Mouse (Mus musculus) small intestine, adult 2 months (tissue): Measurements from ENCODE around the gene Dlst. TPM values are rescaled to one million over a fixed set of nuclear protein-coding genes. Genes with fewer than 3 reads are reported as not detected.

Experiments
- H3K27ac ChIP-seq: fragments of 200-500 bp; 2 replicates; pipeline ENCODE4 v1.5.1; 2012; ENCODE audit warnings: low read depth, low read length, control low read depth, inconsistent platforms; ENCODE audit not compliant: insufficient read depth
- H3K27me3 ChIP-seq: fragments of 200-500 bp; 2 replicates; pipeline ENCODE4 v1.6.1; 2012; ENCODE audit warnings: mild to moderate bottlenecking, moderate library complexity, low read length, inconsistent platforms; ENCODE audit not compliant: control insufficient read depth, insufficient read depth
- H3K36me3 ChIP-seq: fragments of 200-500 bp; 2 replicates; pipeline ENCODE4 v1.6.1; 2012; ENCODE audit warnings: mild to moderate bottlenecking, low read length, control low read depth, inconsistent platforms; ENCODE audit not compliant: control insufficient read depth, insufficient read depth
- H3K4me1 ChIP-seq: fragments of 200-500 bp; 2 replicates; pipeline ENCODE4 v1.6.1; 2012; ENCODE audit warnings: low read length, inconsistent platforms, mixed read lengths; ENCODE audit not compliant: control insufficient read depth, insufficient read depth, insufficient read length
- H3K4me3 ChIP-seq: fragments of 200-500 bp; 2 replicates; pipeline ENCODE4 v1.5.1; 2012; ENCODE audit warnings: low read depth, mild to moderate bottlenecking, control low read depth, inconsistent platforms, low read length, moderate library complexity
- CTCF ChIP-seq: fragments of 200-500 bp; IDR thresholded peaks from 2 replicates; pipeline ENCODE4 v1.5.1; 2012; ENCODE audit warnings: low read depth, mild to moderate bottlenecking, control low read depth, inconsistent platforms, low read length, moderate library complexity, mixed read lengths; ENCODE audit not compliant: insufficient replicate concordance, insufficient read length; ENCODE audit errors: extremely low read depth
- POLR2A ChIP-seq: fragments of 200-500 bp; IDR thresholded peaks from 2 replicates; pipeline ENCODE4 v1.6.1; 2012; ENCODE audit warnings: low read depth, mild to moderate bottlenecking, control low read depth, inconsistent platforms, low read length, moderate library complexity
- WGBS: fragments of 180-500 bp; shearing (Covaris S2); methylation state at CpG from one replicate; pipeline ENCODE4 v1.1.7; 2018; 5-methylcytosine and 5-hydroxymethylcytosine counted together
- polyA plus RNA-seq: library from polyadenylated mRNA; depleted of rRNA; stranded (reverse); fragments of >200 nt; gene quantifications from 2 replicates; pipeline ENCODE4 v1.2.3, GENCODE M21; 2012

Dlst gene
- polyA plus RNA-seq, 1 experiment = 125 TPM

DNA sequence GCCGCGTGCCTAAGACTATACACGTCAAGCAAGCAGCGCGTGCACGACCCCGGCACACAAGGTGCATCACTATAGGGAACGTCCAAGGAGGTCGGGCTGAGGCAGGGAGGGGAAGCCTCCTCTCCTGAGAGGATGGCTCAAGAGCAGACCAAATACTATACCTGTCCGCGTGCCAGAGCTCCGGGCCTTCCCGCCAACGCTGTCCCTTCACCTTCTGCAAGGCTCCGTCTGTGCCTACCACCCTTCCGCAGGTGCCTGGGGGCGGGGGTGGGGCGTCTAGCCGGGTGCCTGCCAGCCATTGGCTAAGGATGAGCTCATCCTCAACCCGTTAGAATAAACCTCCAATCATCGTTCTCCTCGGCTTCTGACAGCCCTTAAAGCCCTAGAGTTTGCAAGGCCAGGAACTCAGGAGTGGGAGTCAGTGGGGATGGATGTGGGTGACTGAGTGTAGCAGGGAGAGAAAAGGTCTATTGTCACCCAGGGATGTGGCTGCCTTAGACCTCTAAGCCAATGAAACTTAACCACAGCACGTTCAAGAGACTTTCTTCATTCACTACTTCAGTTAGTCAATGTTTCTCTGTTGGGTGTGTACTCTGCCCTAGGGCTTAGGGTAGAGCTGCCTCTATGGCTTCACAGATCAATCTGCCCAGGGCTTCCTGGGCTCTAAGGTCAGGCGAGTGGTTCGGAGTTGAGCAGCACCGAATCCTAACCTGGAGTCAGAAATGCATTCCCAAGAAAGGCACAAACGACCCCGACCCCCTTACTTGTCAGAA lies 40.6 kb downstream of the Dlst start, which contains the start of gene Rps6kl1:
Rps6kl1 (minus strand) TSS at position 263 of the 773 bp plus-strand sequence.
- no peak within 1 kb of the TSS for H3K27ac ChIP-seq
- no peaks in the 10 kb centered on the region for H3K36me3 ChIP-seq
- WGBS = 17% methylated on average over 28 of the region's 28 CpGs
- no peak for TF ChIP-seq CTCF
- no peak for TF ChIP-seq POLR2A
- peaks cover 2% of the 10 kb centered on the region; the same call in 1 of the 2 replicates for H3K4me1 ChIP-seq
- peak within 1 kb of the TSS; percentile 41 for H3K4me3 ChIP-seq
- H3K27me3 ChIP-seq = no peaks in the 10 kb centered on the region

DNA sequence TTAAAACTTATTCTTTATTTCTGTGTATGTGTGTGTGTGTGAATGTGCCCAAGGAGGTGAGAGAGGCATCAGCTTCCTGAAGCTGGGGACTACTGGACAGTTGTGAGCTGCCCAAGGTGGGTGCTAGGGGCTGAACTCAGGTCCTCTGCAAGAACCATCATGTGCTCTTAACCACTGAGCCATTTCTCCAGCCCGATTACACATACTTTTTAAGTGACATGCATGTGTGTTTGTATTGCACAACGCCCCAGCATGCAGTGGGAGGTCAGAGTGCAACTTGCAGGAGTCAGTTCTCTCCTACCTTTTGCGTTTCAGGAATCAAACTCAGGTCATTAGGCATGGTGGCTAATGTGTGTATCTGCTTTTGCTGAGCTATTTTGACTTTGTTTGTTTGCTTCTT lies 42.4 kb downstream of the Dlst start:
- WGBS = 23% methylated on average over 3 of the region's 3 CpGs
- Histone ChIP-seq H3K36me3 (no peaks in the 10 kb centered on the region), H3K27ac (no peak overlapping the region), H3K4me3 (no peak overlapping the region), H3K4me1 (no peaks in the 10 kb centered on the region; the same call in 1 of the 2 replicates), H3K27me3 (no peaks in the 10 kb centered on the region)
- TF ChIP-seq CTCF (no peak), POLR2A (no peak)

DNA sequence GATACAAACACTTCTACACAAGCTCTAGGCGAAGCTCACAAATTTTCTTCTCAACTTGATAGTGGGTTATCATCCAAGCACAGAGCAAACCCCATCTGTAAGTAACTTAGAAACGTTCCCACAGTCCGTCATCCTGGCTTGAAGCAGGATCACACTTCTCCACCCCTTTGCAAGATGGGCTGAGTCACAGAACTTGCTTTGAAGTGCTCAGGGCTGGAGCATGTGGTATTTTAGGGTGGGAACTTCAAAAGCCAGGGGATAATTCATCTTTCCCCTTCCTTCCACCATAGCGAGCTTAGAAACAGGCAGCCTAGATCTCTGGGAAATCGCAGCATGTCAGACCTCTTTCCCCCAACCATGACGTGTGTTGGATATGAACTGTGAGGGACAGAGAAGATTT lies 45.7 kb downstream of the Dlst start:
- no peak for TF ChIP-seq POLR2A
- TF ChIP-seq CTCF = no peak
- Histone ChIP-seq H3K27me3 (no peaks in the 10 kb centered on the region; the same call in 1 of the 2 replicates), H3K27ac (no peak overlapping the region), H3K4me3 (no peak overlapping the region), H3K4me1 (no peaks in the 10 kb centered on the region), H3K36me3 (no peaks in the 10 kb centered on the region)
- 26% methylated on average over 6 of the region's 6 CpGs for WGBS

DNA sequence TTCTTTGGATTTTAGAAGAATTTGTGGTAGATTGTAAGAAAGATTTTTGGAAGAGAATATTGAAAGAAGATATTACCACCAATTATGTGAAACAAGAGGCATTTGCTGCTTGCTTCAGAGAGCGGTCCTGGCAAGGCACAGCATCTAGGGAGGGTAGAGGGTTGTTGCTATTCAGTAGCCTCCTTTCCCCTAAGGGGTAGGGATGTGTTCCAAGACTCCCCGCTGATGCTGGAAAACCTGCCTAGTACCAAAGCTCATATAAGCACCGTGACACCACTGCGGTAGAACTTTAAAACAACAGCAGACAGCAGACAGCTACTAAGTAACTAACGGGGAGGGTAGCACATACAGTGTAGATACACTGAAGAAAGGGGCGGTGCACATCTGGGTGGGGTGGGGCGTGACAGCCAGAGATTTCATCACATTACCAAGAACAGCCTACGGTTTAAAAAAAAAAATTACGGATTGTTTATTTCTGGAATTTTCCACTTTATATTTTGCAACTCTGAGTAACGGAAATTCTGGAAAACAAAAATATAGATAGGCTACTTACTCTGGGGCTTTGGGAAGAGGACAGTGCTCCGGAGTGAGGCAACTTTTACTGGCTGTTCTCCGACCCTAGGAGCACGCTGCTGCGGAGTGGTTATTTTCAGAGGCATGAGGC lies 47.3 kb downstream of the Dlst start:
- H3K4me1 ChIP-seq = no peaks in the 10 kb centered on the region
- H3K4me3 ChIP-seq = no peak overlapping the region
- no peaks in the 10 kb centered on the region; the same call in 1 of the 2 replicates for H3K27me3 ChIP-seq
- 74% methylated on average over 14 of the region's 14 CpGs for whole genome bisulfite sequencing
- no peak overlapping the region for H3K27ac ChIP-seq
- TF ChIP-seq POLR2A (no peak), CTCF (no peak)
- no peaks in the 10 kb centered on the region for H3K36me3 ChIP-seq

DNA sequence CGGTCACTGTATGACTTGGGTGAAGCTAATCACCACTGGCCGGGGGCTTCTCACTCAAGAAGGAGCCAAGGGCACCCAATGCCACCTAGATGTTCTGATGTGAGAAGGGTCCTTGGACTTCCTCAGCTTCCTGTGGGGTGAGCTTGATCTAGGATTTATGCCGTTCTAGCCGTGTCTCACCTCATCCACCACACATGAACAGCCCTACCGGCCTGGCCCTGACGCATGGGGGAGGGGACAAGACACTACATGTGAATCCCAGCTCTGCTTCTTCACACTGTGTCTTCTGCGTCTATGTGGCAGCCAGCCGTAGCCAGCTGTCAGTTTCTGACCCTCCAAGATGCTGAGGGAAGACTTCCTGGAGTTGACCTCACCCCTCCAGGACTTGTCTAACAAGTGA lies 48.2 kb downstream of the Dlst start:
- H3K4me3 ChIP-seq = no peak overlapping the region
- no peaks in the 10 kb centered on the region for H3K4me1 ChIP-seq
- no peaks in the 10 kb centered on the region; the same call in 1 of the 2 replicates for H3K27me3 ChIP-seq
- peak overlapping the region; percentile 12; the same call in 1 of the 2 replicates for H3K27ac ChIP-seq
- TF ChIP-seq POLR2A = no peak
- TF ChIP-seq CTCF = no peak
- WGBS = 87% methylated on average over 8 of the region's 8 CpGs
- no peaks in the 10 kb centered on the region for H3K36me3 ChIP-seq

DNA sequence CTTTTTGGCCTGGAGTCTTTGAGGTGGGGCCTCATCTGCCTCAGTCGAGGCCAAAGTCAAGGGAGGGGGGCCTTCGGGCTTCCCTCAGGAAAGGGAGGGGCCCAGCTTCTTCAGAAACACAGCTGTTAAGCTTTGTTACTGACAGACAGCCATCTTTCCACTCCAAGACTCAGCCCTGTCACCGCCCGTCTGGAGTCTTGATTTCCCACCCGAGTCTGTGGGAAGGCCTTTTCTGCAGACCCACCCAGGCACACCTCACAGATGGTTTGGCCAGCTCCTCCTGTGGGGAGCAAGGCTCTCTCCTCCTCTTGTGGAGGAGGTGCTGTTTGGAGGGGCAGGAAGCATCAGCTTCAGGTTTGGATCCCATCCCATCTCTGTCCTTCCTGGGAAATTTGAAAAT lies 49.0 kb downstream of the Dlst start:
- Histone ChIP-seq H3K27me3 (no peaks in the 10 kb centered on the region; the same call in 1 of the 2 replicates), H3K4me1 (no peaks in the 10 kb centered on the region), H3K36me3 (no peaks in the 10 kb centered on the region), H3K27ac (no peak overlapping the region), H3K4me3 (no peak overlapping the region)
- WGBS = 52% methylated on average over 5 of the region's 5 CpGs
- TF ChIP-seq POLR2A (no peak), CTCF (no peak)

DNA sequence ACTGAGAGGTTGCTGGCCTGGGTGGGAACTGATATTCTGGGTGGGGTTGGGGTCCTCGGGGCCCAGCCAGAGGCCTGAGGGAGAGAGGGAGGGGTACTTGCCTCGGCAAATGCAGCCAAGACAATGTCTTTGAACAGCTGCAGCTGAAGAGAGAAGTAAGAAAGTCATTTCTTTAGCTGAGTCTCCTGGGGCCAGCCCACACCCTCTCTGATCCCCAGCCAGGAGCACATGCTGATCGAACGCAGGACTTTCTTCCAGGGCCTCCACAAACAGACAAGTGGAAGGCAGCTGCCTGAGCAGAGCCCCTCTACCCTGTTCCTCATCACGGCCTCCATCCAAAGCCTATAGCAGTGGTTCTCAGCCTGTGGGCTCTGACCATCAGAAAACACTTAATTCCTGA lies 54.4 kb downstream of the Dlst start:
- 0 out of 2 replicates have a peak, but pooled peaks cover 3% of the 10 kb centered on the region for H3K4me1 ChIP-seq
- 73% methylated on average over 5 of the region's 5 CpGs for WGBS
- H3K36me3 ChIP-seq = no peaks in the 10 kb centered on the region
- H3K4me3 ChIP-seq = no peak overlapping the region
- TF ChIP-seq CTCF (no peak), POLR2A (no peak)
- H3K27me3 ChIP-seq = no peaks in the 10 kb centered on the region; the same call in 1 of the 2 replicates
- H3K27ac ChIP-seq = no peak overlapping the region
